Mouse (Mus musculus) liver, adult 2 months (tissue): ENCODE results near the gene Pnpla2.

ENCODE experiments used
- CTCF ChIP-seq: fragments of 200-500 bp; IDR thresholded peaks from 2 replicates; pipeline ENCODE4 v1.5.1; 2011; ENCODE audit warnings: low read depth, low read length, control low read depth
- POLR2A ChIP-seq: fragments of 200-500 bp; IDR thresholded peaks from 2 replicates; pipeline ENCODE4 v1.6.1; 2011; ENCODE audit warnings: low read length, control low read depth; ENCODE audit not compliant: insufficient read depth; ENCODE audit errors: extremely low read depth

DNA sequence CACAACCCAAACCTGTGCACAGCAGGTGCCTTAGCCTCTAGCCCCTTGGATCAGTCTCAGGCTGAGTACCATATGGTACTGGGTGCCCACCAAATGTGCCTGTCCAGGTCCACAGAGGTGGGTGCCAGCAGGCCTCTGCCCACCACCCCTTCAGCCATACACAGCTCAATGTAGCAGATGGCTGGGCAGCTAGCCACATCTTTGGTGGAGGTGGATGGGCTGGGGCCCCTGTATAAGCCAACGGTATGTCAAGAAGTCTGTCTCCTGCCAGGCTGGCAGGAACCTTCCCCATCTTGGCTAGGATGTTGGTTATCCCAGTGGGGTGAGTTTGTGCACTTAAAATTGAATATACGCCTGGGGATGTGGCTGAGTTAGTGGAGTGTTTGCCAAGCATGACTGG, 30.6 kb downstream of the Pnpla2 start:
- no peak for TF ChIP-seq CTCF
- no peak for TF ChIP-seq POLR2A
